Mouse (Mus musculus) adipocyte (in vitro differentiated cells): Measurements from ENCODE around the gene Ice1.
A peak's percentile ranks its signal among the peaks of the same experiment; 100 is the strongest.

Source experiments
- DNase-seq: peaks from one replicate; pipeline ENCODE4 v3.0.0-alpha.2; 2016; ENCODE audit warnings: low spot score

The Ice1 gene

DNA sequence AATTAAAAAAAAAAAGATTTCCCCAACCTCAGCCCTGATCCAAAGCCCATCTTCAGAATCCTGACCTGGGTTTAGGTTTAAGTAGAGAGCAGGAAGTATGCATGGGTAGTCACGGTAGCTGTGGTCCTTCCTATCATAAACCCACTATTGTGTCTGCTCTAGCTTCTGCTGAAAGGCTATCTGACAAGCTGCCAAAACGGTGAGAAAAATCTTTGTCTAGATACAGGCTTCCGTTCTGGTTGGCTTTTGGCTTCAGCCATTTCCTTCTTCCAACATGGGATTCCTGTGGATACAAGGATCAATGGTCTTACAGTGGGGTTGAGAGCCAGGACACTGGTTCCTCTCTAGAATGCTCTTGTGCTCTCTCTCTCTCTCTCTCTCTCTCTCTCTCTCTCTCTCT lies 2.2 kb upstream of the Ice1 start:
- DNase-seq: no peak

DNA sequence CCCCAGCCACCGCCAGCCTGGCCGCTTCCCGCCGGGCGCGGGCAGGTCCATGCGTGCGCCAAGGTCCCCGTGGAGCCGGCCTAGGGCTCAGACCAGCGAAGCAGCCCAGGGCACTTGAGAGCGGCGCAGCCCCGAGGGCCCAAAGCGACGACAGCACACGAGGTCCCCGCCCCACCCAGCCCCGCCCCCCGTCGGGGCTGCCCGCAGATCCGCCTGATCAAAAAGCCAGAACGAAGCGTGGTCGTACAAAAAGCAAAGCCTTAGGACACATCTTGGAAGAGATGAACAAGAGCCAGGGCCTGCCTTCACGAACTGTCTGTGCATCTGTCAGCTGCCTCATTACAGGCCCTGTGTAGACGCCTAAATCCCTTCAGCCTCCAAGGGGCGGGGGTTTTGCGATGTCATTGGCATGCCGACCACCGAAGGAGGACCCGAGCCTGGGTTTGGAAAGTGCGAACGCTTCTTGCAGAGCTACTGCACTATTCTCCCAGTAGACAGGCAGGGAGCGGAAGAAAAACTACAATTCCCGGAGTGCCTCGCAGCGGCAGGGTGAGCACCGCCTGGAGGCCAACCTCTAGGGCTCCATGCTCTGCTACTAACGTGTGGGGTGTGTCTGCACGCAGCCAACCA lies 343 bp upstream of the Ice1 start:
- peak; percentile 98 for DNase-seq

DNA sequence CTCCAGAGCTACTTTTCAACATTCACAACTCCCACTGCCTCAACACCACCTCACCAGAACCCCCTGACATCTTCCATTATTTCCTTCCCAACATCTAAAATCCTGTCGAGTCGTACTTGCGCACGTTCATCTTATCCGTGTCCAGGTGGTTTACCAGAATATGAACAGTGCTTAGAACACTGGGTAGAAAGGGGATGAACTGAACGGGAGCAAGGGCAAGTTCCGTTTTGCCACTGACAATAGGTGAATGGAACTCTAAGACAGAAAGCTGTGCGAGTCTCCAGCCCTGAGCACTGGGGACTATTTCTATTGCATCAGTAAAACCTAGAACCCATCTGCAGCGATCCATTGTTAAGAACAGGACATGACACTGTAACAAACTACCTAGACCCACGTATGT lies 728 bp downstream of the Ice1 start:
- DNase-seq: no peak

DNA sequence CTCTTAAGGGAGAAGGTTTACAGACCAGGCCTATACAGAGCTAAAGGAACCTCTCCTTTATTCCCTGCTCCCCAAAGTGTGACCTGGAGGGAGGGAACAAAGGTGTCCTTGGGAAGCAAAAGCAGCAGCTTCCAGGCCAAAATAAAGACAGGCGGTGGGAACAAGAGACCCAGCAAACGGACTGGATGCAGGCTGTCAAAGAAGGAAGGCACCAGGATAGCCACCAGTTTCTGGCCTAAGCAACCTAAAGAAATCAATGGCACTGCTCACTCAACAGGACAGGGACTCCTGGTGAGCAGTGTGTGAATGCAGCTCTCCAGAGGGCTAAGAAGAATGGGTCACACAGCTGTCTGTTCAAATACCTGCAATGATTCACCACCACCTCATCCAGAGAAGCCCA lies 1.8 kb downstream of the Ice1 start:
- DNase-seq: no peak

DNA sequence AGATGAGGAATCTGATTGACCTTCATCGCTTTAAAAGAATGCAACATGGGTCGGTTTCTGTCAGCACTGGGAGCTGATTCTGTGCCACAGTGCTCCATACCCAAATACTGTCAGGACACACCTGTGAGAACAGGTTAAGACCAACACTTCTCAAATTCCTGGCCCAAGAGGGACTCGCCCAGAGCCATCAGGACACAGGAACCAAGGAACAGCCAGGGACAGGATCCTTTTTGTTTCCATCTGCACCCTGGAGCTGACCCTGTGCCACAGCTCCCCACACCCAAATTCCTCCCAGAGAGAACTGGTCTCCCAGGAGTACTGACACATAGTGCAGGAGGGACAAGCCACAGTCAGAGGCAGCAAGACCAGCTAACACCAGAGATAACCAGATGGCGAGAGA lies 11.0 kb downstream of the Ice1 start:
- DNase-seq: no peak

DNA sequence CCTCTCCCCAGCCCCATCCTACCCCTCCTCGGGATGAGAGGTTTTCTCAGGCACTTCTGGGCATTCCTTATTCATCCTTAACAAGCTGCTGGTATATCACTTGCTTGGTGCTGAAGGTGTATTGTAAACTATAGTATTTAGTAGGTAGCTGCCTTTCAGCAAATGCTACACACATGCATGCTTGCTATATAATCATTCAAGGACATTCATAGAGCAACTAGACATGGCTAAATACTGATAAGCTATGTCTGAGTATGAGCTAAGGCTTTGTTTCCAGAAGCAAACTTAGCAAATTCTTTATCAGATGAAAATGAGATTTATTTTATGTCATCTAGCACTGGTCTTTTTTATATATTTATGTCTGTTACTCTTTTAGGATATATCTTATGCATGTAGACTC lies 11.8 kb downstream of the Ice1 start:
- DNase-seq: no peak

DNA sequence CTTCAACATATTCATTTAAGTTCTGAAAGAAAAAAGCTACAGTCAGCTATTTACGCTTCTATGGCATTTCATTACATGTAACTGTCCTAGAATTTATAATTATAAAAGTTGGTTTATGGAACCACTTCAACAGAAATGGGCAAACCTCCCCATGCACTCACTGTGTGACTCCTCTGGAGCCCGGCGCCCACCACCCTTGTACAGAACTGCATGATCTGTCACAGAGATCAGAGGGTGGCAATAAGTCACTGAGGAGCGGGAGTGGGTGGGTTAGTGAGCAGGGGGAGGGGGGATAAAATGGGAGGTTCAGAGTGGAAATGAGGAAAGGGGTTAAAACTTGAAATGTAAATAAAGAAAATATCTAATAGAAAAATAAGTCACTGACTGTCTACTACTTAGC lies 13.0 kb downstream of the Ice1 start:
- no peak for DNase-seq

DNA sequence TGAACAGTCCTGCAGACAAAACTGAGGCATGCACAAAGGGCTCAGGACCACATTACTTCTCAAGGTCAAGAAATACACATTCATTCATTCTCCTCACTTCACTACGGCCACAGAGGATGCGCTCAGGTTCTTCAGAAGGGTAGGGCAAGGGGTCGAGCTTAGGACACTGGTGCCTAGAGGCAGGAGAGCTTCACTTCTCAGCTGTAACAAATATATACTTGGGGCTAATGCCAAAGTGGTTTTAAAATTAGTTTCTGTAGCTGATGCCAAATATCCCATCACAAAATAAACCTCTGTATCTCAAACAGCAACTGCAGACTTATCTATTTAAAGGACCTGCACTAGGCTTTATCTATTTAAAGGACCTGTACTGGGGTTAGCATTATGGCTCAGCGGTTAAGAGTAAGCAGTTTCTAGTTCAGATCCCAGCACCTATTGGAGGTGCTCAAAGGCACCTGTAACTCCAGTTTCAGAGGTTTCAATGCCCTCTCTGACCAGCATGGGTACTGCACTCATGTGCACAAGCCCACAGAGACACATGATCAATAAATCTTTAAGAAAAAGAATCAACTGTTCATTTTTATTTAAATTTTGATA lies 14.9 kb downstream of the Ice1 start:
- DNase-seq: no peak

DNA sequence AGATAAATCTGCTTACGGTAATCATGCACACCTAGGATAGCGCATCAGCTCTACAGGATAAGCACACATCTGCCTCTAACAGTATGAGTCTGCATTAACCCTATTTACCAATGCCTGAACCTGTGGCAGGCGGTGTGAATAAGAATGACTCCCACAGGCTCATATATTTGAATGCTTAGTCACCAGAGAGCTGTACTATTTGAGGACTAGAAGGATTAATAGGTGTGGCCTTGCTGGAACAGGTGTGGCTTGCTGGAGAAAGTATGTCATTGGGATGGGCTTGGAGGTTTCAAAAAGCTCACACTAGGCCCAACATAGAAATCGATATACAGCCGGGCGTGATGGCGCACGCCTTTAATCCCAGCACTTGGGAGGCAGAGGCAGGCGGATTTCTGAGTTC lies 15.9 kb downstream of the Ice1 start:
- no peak for DNase-seq

DNA sequence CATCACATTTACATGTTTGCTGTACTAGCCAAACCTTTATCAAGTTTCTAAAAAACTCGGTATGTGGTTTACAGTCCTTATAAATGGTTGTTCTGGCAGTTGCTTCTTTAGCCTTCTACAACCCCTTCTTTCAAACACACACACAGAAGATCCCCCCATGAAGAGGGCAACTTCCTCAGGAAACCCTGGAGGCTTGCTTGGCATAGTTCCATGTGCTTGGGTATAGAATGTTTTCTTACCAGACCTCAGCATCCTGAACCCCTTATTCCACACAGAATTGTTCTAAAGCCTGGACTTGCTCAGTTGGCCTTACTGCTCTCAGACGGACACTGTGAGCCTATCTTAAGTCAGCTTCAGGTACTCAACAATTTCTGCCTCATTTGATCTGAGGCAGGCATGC lies 24.6 kb downstream of the Ice1 start:
- DNase-seq: no peak

DNA sequence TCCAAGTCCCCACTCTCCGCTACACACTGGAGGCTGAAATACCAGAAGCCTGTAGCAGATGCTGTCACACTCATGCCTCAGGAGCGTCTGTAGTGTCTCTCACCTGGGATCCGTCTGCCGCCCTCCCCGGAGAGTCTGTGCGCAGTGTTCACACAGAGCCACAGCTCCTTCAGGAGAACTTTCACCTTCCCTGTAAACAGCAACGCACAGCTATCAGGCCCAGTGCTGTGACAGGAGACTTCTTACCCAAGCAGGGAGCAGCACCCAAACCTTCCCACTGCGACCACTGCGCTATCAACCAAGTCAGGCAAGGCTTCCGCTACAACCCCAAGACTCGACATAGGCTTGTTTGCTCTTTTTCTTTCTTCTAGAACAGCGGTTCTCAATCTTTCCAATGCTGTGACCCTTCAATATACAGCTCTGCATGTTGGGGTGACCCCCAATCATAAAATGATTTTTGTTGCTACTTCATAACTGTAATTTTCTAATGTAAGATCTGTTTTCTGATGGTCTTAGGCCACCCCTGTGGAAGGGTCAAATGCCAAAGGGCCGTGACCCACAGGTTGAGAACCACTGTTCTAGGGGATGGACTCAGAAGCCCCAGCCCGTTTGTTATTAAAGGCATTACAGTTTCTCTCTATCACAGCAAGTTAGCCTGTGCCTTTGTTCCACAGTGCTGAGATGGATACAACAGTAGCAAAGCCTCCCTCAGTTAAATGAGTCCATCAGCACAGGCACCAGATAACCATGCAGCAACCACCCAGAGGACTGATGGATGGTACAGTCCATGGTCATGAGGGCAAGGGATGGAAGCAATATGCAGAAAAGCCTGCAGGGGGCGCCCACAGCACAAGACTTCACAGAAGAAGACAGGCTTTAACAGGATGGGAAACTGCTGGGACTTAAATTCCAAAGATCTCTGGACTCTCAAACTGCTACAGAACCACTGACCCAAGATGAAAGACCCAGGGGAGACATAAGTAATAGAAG lies 26.7 kb downstream of the Ice1 start:
- DNase-seq: peak; percentile 83

DNA sequence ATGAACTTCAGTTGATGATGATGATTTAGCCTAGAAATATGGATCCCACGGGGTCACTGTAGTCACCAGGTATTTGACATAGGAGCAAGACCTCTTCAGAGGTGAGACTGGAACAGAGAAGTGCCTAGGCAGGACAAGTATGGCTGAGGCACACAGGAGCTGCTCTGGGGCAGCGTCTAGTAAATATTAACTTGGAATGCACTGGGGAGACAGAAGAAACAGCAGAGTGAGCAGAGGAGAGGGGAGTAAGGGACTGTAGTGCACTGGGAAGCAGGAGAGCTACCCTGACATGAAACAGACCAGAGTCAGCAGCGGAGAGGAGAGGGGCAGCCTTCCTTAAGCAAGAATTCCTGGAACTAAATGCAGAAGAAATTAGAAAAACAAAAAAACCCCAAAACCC lies 27.8 kb downstream of the Ice1 start:
- no peak for DNase-seq

DNA sequence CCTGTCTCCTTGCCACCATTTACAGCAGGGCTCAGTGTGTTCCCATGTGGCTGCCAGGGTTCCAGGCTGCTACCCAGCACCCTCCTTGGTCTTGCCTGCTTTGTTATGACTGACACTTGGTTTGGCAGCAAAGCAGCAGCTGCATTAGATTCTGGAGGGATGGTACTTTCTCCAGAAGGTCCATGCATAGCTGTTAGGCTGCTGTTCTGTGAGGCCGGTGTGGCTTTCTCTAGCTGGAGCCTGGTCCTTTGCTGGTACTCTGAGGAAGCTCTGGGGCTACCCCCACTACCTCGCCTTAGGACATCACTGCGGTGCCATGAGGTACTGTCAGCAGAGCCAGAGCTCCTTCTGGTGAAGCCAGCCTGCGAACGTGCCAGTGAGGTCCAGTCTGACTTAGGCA lies 32.1 kb downstream of the Ice1 start:
- DNase-seq: no peak

DNA sequence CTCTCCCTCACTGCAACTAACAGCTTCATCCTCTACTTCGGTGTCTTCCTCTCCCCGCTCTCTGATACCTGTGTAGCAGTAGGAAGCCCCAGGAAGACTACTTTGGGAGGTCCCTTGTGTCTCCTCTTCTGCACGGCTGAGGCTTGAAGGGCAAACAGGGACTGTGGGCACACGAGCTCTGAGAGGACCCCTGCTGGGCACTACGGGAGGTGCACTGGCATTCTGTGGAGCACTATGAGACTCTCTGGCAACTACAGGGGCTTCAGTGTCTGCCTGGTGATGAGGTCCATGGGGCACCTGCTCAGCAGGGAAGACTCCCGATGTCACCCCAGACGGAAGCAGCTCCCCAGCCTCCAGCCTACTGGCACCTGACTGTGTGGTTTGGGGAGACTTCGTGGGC lies 32.7 kb downstream of the Ice1 start:
- DNase-seq: no peak

DNA sequence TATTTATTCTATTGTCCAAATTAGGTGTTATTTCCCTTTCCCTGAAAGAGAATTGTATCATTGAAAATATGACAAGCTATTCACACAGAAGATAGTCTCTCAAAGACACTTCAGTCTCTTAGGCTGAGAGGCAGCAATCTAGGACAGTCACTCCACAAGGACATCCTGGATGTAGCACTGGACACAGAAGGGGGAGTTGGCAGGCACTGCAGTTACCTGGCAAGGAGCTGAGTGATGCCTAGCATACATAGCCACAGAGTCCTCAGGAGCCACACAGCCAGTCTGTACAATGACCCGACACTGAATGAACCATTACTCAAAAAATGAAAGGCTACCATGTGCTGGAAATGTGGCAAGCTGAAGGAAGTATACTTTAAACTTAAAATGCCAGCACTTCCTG lies 35.9 kb downstream of the Ice1 start:
- DNase-seq: no peak

DNA sequence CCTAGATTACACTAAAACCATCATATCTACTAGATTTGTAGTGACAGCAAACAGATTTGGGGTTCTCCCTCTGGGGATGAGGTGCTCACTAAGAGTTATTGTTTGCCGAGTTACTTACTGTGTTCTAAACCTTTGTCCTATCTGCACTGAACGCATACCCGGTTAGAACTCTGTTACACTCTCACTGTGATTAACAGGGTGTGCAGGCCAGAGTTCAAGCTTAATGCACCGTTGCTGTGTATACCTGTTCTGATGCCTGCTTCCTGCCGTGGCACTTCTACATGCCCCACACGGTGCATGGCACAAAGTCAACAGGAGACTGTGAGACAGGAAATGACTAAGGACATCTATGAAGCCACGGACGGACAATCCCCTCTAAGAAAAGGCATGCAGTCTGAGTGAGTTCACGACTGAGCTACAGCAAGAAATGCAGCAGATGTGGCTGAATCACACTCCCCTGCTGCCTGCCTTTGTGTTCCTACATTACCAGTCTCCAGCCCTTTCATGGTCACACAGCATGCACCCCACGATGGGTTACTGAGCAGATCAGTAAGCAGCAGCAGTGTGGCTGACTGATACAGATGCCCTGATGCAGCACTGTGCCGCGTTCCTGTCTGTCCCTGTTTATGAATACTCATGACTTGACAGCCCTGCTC lies 37.3 kb downstream of the Ice1 start:
- no peak for DNase-seq

DNA sequence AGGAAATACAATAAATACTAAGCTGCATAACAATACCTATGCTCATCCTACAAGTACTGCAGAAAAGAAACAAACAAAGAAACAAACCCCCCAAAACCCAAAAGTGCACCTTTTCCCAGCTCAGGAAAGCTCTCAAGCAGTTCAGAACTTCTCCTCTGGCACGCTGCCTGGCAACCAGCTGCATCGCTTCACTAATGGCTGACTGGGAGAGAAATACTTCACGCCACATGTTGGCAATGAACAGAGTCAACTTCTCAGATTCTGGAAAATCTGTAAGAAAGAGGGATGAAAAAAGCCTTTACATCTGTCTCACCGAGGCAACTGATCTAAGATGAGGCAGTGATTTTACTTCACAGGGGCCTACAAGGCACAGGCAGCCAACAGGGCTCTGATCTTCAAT lies 38.5 kb downstream of the Ice1 start:
- peak; percentile 6 for DNase-seq

DNA sequence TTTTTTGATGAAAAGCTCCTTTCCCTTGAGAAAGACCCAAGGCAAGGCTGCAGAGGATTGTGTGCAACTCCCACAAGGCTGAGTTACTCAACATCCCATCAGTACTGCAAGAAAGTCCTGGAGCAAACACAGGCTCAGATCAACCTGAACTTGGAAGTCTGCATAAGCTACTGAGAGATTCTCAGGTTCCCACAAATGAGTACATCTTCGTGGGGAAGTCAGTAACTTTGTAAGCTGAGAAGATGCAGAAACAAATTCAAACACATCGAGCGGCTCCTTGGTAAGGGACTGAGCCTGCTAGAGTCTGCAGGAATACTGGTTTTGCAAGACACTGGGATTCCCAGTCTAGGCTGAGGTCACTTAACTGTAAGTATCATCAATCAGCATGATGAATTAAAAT lies 40.5 kb downstream of the Ice1 start:
- DNase-seq: no peak

DNA sequence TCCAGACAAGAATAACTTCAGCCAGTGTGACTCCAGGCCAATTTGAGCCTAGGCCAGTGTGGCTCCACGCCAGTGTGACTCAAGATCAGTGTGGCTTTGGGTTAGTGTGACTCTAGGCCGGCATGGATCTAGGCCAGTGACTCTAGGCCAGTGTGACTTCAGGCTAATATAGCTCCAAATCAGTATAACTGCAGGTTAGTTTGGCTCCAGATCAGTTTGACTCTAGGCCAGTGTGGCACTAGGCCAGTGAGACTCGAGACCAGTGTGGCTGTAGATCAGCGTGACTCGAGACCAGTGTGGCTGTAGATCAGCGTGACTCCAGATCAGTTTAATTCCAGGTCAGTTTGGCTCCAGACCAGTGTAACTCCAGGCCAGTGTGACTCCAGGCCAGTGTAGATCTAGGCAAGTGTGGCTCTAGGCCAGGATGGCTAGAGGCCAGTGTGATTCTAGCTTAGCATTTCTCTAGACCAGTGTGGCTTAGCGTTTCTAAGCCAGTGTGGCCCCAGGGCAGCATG lies 47.1 kb downstream of the Ice1 start:
- peak; percentile 92 for DNase-seq

DNA sequence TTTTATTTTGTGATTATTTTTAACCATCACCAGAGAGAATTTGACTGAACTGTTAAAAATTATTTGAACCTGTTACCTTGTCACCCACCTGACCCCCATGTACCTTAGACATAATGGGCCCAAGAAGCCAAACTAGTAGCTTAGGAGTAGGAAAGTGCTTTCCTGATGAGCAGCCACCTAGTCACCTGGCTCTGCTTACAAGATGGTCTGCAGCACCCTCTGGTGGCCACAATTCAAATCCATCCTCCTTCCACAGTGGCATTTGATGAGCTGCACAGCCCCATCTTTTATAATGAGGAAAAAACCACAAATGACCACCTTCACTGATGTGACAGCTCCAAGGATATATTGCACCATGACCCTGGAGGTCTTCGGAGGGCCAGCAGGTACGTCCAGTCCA lies 50.5 kb downstream of the Ice1 start:
- peak; percentile 41 for DNase-seq

DNA sequence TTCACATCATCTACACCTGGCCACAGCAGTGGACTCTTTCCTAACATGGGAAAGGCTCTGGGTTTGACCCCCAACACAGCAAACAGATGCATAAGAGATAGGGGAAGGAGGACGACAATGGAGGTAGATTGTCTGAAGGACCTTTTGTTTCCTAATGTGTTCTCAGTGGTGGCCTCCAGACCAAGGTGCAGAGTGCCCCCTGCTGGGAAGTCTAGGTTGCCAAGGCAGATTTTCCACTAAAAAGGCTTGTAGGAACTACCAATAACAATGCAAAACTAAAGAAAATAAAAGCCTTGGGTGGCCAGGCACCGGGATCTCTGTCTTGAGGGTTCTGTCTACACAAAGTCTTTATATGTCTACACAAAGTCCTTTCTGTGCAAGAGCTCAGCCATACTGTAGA lies 54.9 kb downstream of the Ice1 start:
- DNase-seq: peak; percentile 40

DNA sequence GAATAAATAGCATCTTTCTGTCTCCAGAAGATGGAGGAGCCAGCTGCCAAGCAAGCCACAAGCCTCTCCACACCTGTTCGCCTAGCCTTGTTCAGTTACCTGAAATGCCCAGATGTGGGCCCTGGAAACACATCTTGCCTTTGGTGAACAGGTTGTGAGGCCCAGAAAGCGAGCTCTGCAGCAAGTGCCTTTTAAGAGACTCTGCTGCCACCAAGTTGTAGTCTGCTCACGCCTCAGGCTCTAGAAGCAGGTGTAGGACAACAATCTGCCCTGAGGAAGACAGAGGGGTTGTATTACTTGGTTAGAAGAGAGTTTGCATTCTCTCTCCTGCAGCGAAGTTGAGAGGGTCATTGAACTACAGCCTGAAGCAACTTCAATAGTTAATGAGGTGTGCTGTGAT lies 55.9 kb downstream of the Ice1 start:
- DNase-seq: no peak

DNA sequence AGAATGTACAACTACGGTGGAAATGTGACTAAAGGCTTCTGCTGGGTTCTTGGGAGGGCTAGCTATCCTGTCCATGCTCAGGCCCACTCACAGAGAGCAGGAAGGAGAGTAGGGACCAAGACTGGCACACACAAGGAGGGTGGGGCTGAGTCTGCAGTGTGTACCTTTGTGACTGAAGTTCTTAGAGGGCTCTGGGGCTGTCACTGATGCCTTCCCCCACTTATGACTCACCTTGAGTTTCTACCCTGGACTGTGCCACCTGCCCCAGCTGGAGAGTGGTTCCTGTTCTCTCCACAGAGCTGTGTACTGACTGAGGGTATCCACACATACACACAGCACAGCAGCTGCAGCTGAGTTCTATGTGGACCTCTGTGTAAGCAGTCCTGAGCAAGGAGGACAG lies 63.2 kb downstream of the Ice1 start:
- DNase-seq: no peak
